Mouse (Mus musculus): Measurements from ENCODE around the gene Raph1.

GRCm38 (mm10) chr1:60614902-60615301, 48.0 kb upstream of the Raph1 start:
- no peak for TF ChIP-seq POLR2A (IDR thresholded peaks at IDR 0.05; ENCODE audit: low read depth, low read length)
- no peak for TF ChIP-seq CTCF (IDR thresholded peaks at IDR 0.05; ENCODE audit: extremely low read depth, insufficient read depth, insufficient read length, insufficient replicate concordance)
